Mouse (Mus musculus) hindlimb bud, embryonic 11.5 days (tissue): ENCODE measurements at regions not wholly inside any gene's neighbourhood (a gene's known extent, or its start where the extent isn't known, plus 50 kb on each side); places are given as distances from the start of the nearest gene placed in this dataset.
A peak's percentile ranks its signal among the peaks of the same experiment; 100 is the strongest.

Experiments
- DNase-seq: peaks from one replicate; pipeline ENCODE4 v3.0.0-alpha.2; 2012; ENCODE audit warnings: low read depth, low spot score; ENCODE audit errors: extremely low spot score

DNA sequence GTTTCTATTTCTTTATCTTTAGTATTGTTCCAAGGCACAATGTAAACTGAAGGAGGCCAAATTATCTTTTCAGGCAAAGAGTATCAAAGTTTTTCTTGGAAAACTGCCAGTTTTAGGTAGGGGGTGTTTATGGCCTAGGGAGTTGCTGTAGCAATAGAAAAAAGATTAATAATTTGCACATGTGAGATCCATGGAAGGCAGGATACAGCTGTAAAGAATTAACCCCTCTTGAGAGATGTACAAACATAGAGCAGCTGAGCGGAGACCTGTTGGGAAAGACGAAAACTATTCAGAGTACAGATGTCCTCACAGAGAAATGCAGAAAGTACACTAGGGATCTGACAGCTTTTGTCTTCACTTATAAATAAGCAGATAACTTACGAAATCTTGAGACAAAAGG is 176.8 kb downstream of the Fign start:
- peak; percentile 18 for DNase-seq

DNA sequence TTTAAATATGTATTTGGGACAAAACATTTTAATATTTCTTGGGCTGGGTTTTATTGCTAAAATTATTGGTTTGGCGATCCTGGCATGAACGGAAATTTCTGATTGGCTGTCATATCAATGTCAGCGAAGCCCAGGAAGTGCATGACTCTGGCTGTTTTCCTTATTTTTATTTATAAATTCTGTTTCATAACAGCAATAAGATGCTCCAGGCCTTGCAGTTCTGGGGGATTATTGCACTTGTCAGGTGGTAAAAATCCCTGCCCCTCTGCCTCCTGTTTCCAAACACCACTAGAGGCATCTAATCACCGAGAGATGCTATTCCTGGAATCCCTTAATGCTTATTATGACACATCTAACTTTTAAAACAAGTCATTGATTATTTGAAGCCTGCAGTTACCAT is 177.8 kb downstream of the Fign start:
- DNase-seq: no peak

- no peak for DNase-seq
These were observed 197.2 kb downstream of the Fign start for GRCm38 (mm10) chr2:63900644-63901043.

DNA sequence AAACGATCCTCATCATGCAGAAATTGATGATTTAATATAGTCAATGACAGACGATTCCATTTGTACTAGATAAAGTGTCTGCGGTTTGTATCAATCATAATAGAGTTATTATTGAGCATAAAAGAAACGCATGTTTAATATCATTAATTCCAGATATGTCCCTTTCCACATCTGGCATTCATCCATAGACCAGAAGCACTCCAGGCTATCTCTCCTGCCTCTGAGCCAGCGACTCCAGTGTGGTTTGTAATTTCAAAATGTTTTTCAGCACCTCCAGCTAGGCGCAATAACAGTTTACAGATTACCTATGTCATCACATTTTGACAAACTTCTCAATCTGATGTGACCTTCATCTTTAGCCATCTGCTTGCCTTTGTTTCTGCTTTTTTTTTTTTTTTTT is 219.4 kb downstream of the Fign start:
- DNase-seq: no peak

GRCm38 (mm10) chr2:63877387-63877786 is 220.5 kb downstream of the Fign start:
- DNase-seq: peak; percentile 81

DNA sequence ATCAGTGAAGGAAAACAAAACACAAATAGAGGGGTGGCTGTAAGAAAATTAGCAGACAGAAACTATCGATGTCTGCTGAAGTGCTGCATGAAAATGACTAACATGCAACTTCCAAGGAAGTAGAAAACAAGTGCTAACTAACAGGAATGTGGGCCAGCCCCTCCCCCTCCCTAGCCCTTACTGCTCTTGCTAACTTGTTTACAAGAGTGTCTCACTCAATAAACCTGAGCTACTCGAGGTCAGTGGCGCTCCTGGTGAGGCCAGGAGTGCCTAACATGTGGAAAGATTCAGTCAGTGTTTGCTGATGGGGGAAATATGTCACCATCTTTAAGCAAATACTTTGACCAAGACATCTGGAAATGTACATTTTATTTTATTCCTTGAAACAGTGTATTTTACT is 221.5 kb downstream of the Fign start:
- DNase-seq: no peak

DNA sequence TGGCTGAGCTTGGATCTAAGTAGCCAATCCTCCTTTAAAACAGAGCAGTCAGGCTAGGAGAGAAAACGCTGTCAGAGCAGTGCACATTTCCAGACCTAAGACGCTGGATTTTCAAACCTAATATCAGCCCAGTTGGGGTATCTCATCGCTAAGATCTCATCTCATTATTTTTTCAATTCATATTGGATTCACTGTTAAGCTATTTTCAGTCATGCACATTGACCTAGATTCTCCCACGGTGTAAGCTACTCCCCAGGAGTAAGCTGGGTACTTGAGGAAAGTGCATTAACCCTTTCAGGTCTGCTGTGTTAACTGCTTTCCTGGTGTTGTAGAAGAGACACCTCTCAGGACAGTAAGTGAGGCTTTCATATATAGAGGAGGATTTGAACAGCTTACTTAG is 222.7 kb downstream of the Fign start:
- no peak for DNase-seq

DNA sequence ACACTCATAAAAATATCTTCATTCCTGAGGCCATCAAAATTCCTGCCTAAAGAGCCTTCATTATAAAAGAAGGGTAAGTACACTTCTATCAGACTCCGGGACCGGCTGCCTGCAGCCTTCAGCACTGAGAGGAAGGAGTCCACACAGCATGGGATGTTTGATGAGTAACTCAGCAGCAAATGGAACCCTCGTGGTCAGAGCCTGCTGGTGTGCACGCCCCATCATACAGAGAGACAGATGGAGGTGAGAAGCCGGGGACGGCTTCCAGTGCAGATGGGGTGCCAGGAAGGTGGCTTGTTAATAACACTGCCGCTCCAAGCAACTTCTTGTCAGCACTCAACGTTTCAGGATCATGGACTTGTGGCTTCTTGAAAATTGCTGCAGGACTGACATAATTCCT is 231.3 kb downstream of the Fign start:
- no peak for DNase-seq

DNA sequence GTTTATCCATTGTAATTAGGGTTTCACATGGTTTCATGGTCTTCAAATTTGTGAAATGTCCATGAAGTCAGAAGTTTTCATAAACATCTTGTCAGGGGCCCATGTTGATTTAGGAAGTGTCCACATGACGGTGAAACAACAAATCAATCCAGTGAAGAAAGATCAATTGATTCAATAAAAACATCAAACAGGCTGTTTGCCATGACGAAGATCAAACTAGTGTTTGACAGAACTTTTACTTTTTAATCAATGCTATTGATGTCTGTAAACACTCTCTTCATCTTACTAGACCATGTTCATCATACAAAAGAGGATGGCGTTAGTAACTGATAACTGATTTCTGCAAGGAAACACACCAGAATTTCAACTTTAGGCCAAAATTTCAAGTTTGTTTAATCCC is 236.0 kb downstream of the Fign start:
- DNase-seq: no peak

GRCm38 (mm10) chr2:63856462-63857054 is 241.3 kb downstream of the Fign start:
- DNase-seq: no peak

DNA sequence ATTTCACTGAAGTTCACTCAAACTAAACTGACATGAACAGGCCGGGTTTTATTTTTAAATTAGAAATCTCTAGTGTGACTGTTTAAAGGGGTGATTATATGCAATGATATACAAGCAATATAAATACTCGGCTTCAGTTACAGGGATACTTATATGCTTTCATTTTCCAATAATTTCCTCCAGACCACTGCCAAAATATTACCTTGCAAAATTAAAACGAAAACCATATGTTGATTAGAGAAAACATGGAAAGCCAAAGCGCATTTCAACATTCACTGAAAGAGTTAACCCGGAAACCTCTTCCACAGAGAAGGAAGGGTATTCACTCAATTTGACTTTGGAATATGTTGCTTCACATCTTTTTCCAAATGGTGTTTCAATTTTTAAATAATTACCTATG is 242.4 kb downstream of the Fign start:
- no peak for DNase-seq

DNA sequence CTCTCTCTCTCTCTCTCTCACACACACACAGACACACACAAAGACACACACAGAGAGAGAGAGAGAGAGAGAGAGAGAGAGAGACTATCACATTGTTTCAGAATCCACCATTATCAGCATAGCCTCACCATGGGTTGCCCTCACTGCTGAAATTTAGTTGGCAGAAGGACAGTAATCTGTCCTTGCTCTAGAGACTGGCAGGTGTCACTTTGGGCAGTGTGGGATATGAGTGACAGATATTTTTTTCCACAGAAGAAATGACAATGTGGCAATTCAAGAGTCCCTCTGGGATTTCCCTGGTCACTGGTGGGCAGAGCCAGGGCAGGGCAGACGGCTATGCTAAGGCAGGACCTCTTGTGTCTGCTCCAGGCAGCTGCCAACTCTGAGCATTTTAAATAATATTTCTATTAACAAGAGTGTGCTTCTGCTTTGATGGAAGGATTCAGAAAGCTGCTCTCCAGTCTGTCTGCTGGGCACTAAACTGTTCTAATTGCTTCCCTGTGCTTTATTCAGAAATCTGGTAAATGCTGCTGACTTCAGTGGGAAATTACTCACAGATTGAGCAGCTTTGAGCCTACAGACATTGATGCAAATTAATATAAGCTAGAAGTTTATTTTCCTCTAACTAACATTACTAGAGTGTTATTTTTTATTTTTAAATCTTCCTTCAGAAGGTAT is 243.5 kb downstream of the Fign start:
- DNase-seq: no peak

GRCm38 (mm10) chr2:63853226-63853625 is 244.6 kb downstream of the Fign start:
- DNase-seq: no peak

GRCm38 (mm10) chr2:63852287-63852686 is 245.6 kb downstream of the Fign start:
- DNase-seq: no peak

- DNase-seq: no peak
These were observed 247.8 kb downstream of the Fign start for GRCm38 (mm10) chr2:63850033-63850432.

DNA sequence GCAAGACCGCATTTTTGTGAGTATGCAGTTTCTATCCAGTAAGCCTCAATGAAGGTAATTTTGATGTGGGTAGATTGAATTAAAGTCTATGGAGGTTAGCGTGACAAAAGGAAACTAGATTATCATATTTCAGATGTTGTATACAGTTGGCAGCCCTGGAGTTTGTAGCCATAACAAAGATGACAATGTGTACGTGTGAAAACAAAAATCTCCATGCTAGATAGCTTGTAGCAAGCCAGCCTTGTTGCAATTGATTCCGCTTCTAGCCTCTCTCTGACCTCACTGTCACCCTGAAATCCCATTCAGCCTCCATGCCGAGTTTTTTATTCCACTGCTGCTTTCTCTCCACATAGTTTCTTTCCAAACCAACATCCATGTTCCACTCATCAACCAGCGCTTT is 248.4 kb downstream of the Fign start:
- DNase-seq: no peak

GRCm38 (mm10) chr2:63832041-63832714 is 265.7 kb downstream of the Fign start:
- DNase-seq: no peak

DNA sequence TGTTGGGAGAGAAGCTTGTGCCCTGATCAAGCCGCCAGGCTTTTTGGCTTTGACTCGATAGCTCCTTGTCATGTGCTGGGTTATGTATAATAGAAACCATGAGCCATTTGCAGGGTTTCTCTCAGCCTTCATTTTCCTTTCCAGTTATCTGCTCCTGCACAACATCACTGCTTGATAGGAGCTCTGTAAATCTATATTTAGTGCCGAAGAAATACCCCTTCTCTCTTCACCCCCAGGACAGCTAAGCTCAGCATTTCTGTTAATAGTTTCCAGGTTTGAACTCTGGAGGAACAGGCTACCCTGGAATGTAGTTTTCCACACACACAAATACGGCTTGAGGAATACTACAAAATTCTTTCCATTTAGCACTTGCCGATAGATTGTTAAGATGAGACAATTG is 267.4 kb downstream of the Fign start:
- no peak for DNase-seq

GRCm38 (mm10) chr2:63828633-63829032 is 269.2 kb downstream of the Fign start:
- DNase-seq: no peak

DNA sequence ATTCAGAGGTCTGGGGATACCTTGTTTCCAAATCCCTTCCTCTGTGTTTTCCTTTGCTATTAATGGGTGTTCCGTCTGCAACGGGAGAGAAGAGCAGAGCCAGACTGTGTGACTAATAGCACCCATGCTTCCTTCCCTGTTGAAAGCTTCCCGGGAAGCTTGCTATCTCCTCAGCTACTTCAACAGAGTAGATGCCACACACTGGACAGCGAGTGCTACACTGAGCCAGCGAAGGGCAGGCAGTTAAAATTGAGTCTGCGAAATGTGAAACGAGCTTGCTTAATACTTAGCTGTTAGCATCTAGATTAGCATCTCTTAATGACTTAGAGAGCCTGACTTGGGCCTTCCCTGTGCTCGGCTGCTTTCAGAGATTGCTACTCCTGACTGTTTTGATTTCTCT is 278.4 kb downstream of the Fign start:
- DNase-seq: no peak
